Mouse (Mus musculus) thymus, adult 2 months (tissue): ENCODE data around the gene Gm37240.

Experiments used
- CTCF ChIP-seq: fragments of 200-500 bp; IDR thresholded peaks from 2 replicates; pipeline ENCODE4 v1.5.1; 2012; ENCODE audit warnings: mild to moderate bottlenecking, control low read depth, low read length, moderate library complexity, borderline replicate concordance; ENCODE audit not compliant: control insufficient read depth, poor library complexity, insufficient read depth; ENCODE audit errors: extremely low read depth
- POLR2A ChIP-seq: fragments of 200-500 bp; IDR thresholded peaks from 2 replicates; pipeline ENCODE4 v1.6.1; 2012; ENCODE audit warnings: mild to moderate bottlenecking, low read length, control low read depth, moderate library complexity; ENCODE audit not compliant: control insufficient read depth, poor library complexity, insufficient read depth; ENCODE audit errors: extremely low read depth

DNA sequence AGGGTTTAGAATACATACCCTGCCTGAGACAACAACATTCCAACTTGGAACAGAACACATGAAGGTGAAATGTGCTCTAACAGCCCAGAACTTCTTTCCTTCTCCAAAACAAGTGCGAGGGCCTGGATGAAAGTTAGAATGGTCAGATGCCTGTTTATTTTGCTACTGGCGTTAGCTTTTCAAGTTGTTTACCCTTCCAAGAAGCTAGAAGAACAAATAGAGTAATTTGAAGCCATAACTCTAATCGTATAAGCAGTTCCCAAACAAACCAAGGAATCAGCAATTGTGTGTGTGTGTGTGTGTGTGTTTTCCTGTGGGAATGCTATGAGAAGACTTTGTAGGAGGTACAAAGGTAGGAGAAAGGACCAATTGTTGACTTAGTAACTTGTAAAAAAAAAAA lies 1402.4 kb downstream of the Gm37240 start:
- TF ChIP-seq CTCF (no peak), POLR2A (no peak)
